Mouse (Mus musculus) heart, postnatal 10 days (tissue): Measurements from ENCODE around the gene Polr1c. TPM values are rescaled to one million over a fixed set of nuclear protein-coding genes. Genes with fewer than 3 reads are reported as not detected.

Source experiments
- DNase-seq, 2 experiments: peaks; one replicate each; pipeline ENCODE4 v3.0.0; 2021
- intact Hi-C: fragments of 180-260 bp; cut with DNase I; formaldehyde crosslinking; loops from one replicate; pipeline ENCODE4 v1.15.1; 2025
- microRNA-seq, 2 experiments: library from miRNA; unstranded; fragments of <30 nt; microRNA quantifications; one replicate each; pipeline ENCODE4 v1.2.0; 2022
- total RNA-seq, 2 experiments: library from RNA; stranded (reverse); gene quantifications; 2 replicates each; pipeline ENCODE4 v1.2.3; 2021

Polr1c gene
- total RNA-seq, 2 experiments from 2014 or later, result 23.8 to 26.9 TPM

GRCm38 (mm10) chr17:46237079-46237478 is 10.8 kb downstream of the Polr1c start:
- DNase-seq, result no peak
- intact Hi-C loops, result no loop called here

- intact Hi-C loops, result no loop called here
- no peak for DNase-seq
These were observed 11.8 kb downstream of the Polr1c start for GRCm38 (mm10) chr17:46236067-46236466.

GRCm38 (mm10) chr17:46227576-46227975 is 20.3 kb downstream of the Polr1c start:
- intact Hi-C loops, result no loop called here
- DNase-seq, result no peak

GRCm38 (mm10) chr17:46221601-46222000 is 26.3 kb downstream of the Polr1c start:
- intact Hi-C loops, result no loop called here
- no peak for DNase-seq

GRCm38 (mm10) chr17:46210550-46210949 is 37.3 kb downstream of the Polr1c start:
- intact Hi-C loops, result no loop called here
- DNase-seq, result no peak

GRCm38 (mm10) chr17:46206676-46207075 is 41.2 kb downstream of the Polr1c start:
- no peak for DNase-seq
- intact Hi-C loops, result no loop called here

GRCm38 (mm10) chr17:46203078-46203477 is 44.8 kb downstream of the Polr1c start:
- DNase-seq, result peak in 1 of 2 experiments; percentile 70
- intact Hi-C loops, result no loop called here

GRCm38 (mm10) chr17:46202421-46203071 is 45.3 kb downstream of the Polr1c start, which contains the start of the genes Polh and Xpo5:
Polh (minus strand) TSS chr17:46202645.
Xpo5 (plus strand) TSS chr17:46202782.
- peak; percentile 95 to 96 for DNase-seq
- intact Hi-C loops, result no loop called here

GRCm38 (mm10) chr17:46201151-46201550 is 46.7 kb downstream of the Polr1c start:
- peak in 1 of 2 experiments; percentile 15 for DNase-seq
- intact Hi-C loops, result no loop called here

Small RNA genes within 50 kb of the gene (microRNA-seq; reads per million reads assigned to microRNA genes)
- 0 reads per million in 2 experiments for gene Mir693

Other genes with a start within 250 kb of the Polr1c start
- gene Vegfa, start 215.7 kb downstream of the Polr1c start, total RNA-seq, result 100 to 1,000 TPM; 231 to 234 TPM
- 100 to 1,000 TPM; 121 to 129 TPM for gene Mrps18a, start 137.1 kb downstream of the Polr1c start, total RNA-seq
- 1 to 10 TPM; 1.3 to 2.3 TPM for gene Rsph9, start 103.8 kb downstream of the Polr1c start, total RNA-seq
- gene Mad2l1bp, start 94.5 kb downstream of the Polr1c start, total RNA-seq, result 10 to 100 TPM; 18.5 to 21.6 TPM
- 10 to 100 TPM; 83.5 to 84.8 TPM for gene Gtpbp2, start 87.0 kb downstream of the Polr1c start, total RNA-seq
- gene Polh, start 45.4 kb downstream of the Polr1c start, total RNA-seq, result 10 to 100 TPM; 11.6 to 15.9 TPM
- 10 to 100 TPM; 21.6 to 27.4 TPM for gene Xpo5, start 45.3 kb downstream of the Polr1c start, total RNA-seq
- 10 to 100 TPM; 69.3 to 75.1 TPM for gene Yipf3, start within 50 bp of the Polr1c start, total RNA-seq
- gene Lrrc73, start 5.5 kb upstream of the Polr1c start, total RNA-seq, result under 1 TPM; 0.38 to 0.40 TPM
- 10 to 100 TPM; 54.0 to 56.3 TPM for gene Tjap1, start 35.0 kb upstream of the Polr1c start, total RNA-seq
- 1 to 10 TPM in 1 of 2 experiments, under 1 TPM in 1; 0.57 to 1.0 TPM for gene Dlk2, start 49.4 kb upstream of the Polr1c start, total RNA-seq
- 1 to 10 TPM; 5.4 to 6.1 TPM for gene Abcc10, start 80.3 kb upstream of the Polr1c start, total RNA-seq
- 10 to 100 TPM; 22.5 to 25.3 TPM for gene Zfp318, start 135.7 kb upstream of the Polr1c start, total RNA-seq
- under 1 TPM in 1 of 2 experiments, not detected in 1; 0.26 TPM for gene Crip3, start 180.9 kb upstream of the Polr1c start, total RNA-seq
- not detected for gene Slc22a7, start 190.4 kb upstream of the Polr1c start, total RNA-seq
- gene Ttbk1, start 239.6 kb upstream of the Polr1c start, total RNA-seq, result under 1 TPM; 0.40 to 0.48 TPM
- 1 to 10 TPM; 3.7 to 4.0 TPM for gene Dnph1, start 248.7 kb upstream of the Polr1c start, total RNA-seq